Mouse (Mus musculus): ENCODE results near the gene Ssbp4. TPM values are rescaled to one million over a fixed set of nuclear protein-coding genes. Genes with fewer than 3 reads are reported as not detected.

Gene Ssbp4
- total RNA-seq, 2 experiments from 2014 or later: 28.9 to 35.0 TPM

DNA sequence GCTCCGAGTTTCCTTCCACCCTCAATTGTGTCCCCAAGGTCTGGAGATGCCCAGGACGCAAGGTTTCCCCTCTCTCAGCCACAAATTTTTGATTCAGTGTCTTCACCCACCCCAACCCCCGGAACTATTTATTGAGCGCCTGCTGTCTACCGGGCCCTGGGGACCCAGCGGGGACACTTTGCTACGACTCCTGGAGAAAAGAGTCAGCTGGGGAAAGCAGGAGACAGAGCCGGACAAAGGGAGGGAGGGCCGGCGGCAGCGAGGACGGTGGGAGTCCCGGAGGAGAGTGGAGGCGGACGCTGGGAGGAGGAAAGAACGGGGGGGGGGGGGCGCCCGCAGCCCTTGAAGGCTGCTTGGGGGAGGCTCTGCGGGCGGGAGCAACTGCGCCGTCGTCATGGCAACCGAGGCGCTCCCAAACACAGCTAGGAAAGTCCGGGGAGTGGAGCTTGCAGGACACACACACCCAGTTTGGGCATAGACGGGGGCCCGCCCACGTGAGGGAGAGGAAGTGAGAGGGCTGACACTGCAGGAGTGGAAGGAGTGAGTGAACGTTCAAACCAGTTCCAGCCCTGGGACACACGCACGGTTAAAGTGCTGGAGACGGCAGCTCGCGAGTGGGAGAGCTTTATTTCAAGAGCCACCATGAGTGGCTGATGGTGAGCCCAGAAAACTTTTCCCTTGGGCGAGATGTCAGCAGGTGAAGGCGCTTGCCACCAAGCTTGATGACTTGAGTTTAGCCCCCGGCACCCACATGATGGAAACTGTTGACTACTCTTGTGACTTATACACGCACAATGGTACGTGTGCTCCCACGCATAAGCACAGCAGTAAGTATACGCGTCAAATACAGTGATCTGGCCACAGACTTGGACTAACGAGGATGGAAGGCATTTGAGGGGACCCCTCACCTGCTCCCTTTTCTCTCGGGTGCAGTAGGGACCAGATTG is 1.4 kb upstream of the Ssbp4 start:
- DNase-seq: peak; percentile 88
- intact Hi-C loops (cut with DNase I): loop anchor here (2.0 to 5.0 kb wide), 3 partner anchors 42 to 142 kb away; partner anchors contain the start of gene Rab3a

DNA sequence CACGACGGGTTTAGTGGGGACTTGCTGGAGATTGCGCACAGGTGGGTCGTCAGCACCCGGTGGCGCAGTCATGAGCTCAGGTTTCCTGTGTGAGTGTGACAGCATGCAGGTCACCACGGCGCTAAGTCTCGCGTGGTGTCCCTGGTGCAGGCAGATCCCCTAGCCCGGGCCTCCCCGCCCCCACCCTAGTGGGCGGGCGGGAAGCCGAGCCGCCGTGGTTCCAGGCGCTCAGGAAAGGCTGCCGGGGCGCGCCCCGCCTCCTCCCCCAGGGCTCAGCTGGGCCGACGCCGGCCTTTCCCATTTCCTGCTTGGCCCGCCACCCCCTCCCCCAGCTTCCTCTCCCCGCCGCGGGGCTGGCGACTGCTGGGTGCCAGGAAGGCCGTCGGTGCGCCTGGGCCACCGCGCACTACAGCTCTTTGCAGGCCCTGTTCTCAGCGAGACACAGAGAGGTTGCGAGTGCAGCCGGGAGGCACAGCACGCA is 736 bp upstream of the Ssbp4 start:
- DNase-seq: peak in 1 of 2 experiments; percentile 86
- intact Hi-C loops (cut with DNase I): no loop called here

GRCm38 (mm10) chr8:70607898-70608748 is 549 bp downstream of the Ssbp4 start:
- intact Hi-C loops (cut with DNase I): no loop called here
- DNase-seq: peak; percentile 61 to 75

DNA sequence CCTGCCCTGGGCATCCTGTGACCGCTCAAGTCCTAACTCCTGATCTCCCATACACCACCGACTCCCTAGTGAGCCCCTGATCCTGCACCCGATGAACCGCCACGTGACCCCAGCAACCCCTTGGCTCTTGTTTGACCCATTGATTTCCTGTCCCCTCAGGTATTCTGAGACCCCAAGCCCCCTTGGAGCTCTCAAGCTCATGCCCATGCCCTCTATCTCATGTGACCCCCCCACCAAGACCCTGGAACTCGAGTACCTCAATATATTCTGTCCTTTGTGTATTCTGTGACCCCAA is 1.1 kb downstream of the Ssbp4 start:
- intact Hi-C loops (cut with DNase I): no loop called here

GRCm38 (mm10) chr8:70606780-70607602 is 1.7 kb downstream of the Ssbp4 start:
- DNase-seq: no peak
- intact Hi-C loops (cut with DNase I): no loop called here

More for the DNA sequence above, 1.1 kb downstream of the Ssbp4 start:
- DNase-seq: no peak

- intact Hi-C loops (cut with DNase I): no loop called here
Observed at GRCm38 (mm10) chr8:70605871-70606779, 2.5 kb downstream of the Ssbp4 start.

GRCm38 (mm10) chr8:70604558-70604957 is 4.1 kb downstream of the Ssbp4 start:
- intact Hi-C loops (cut with DNase I): no loop called here
- DNase-seq: no peak

More at GRCm38 (mm10) chr8:70605871-70606779, 2.5 kb downstream of the Ssbp4 start:
- DNase-seq: no peak

DNA sequence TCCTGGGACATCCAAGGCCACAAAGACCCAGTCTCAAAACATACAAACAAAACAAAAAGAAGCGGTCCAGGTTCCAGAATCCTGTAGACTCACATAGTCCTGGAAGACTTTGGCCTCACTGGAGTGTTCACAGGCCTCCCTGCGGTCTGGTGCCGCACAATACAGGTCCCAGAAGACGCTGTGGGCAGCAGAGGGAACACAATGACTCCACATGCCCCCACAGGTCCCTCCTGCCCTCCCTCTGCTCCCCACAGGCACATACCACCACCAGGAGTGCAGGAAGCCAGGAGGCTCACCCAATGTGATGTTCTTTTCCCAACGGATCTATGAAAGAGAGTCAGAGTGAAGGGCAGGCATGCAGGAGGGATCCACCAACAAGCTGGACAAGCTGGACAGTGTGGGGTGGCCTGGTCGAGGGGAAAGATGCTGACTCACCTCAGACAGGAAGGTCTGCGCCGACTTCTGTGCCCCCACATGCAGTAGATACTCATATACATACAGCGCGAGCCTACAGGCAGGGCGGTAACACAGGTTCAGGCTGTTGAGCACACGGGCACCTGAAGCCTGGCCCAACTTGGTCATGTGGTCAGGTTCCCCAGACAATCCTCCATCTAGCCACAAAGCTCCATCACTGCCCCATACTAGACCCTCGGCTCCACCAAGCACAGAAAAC is 6.4 kb downstream of the Ssbp4 start:
- intact Hi-C loops (cut with DNase I): no loop called here

DNA sequence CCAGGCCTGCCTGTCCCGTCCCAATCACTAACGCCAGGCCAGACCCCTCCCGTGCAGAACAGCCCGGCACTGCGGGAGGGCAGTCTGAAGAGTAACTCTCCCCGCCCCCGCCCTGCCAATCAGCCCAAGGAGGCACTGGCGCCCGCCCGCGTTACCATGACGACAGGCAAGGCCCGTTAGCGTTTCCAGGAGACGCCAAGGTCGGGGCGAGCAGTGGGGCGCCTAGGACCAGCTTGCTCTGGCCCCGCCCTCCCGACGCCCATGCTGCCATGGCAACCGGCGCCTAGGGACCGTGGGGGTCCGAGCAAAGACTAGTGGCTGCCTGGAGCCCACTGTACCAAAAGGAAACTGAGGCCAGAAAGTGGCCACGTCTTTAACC is 7.4 kb downstream of the Ssbp4 start:
- intact Hi-C loops (cut with DNase I): no loop called here
- DNase-seq: peak; percentile 61 to 73

More for the DNA sequence above, 6.4 kb downstream of the Ssbp4 start:
- DNase-seq: no peak

GRCm38 (mm10) chr8:70600473-70601270 is 8.0 kb downstream of the Ssbp4 start:
- peak; percentile 27 to 49 for DNase-seq
- intact Hi-C loops (cut with DNase I): no loop called here

DNA sequence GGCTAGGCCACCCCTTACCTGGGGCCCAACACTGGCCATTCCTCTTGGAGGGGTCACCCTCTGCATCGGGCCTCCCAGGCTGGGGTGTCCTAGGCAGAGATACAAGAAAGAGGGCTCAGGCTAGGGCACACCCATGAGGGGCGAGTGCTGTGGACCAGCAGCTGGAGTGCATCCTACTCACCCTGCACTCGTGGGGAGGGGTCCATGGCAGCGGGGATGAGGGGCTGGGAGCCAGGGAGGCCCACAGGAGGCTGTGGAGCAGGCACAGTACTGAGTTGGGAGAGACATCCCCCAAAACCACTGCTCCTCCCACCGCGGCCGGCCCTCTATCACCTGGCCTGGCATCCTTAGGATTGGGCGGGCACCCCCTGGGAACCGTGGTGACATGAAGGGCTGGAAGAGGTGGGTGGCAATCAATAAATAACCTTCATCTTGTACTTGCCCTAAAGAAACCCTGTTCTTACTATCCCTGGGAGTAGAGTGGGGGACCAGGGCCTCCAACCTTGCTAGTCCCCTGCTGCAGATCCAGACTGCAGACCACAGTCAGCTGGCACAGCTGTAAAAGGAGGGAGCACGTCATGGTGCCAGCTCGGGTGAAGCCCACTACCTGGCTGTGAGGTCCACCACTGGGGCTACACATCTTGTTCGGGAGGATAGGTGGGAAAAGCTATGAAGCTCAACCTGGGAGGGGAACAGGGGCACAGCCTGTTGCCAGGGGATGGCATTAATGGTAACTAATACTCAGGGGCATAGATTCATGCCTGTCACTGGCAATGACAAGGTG is 9.0 kb downstream of the Ssbp4 start:
- intact Hi-C loops (cut with DNase I): no loop called here
- no peak for DNase-seq

GRCm38 (mm10) chr8:70598722-70599121 is 9.9 kb downstream of the Ssbp4 start:
- intact Hi-C loops (cut with DNase I): no loop called here
- no peak for DNase-seq

GRCm38 (mm10) chr8:70598283-70598682 is 10.4 kb downstream of the Ssbp4 start:
- intact Hi-C loops (cut with DNase I): no loop called here
- peak; percentile 65 to 67 for DNase-seq

GRCm38 (mm10) chr8:70597417-70598272 is 11.0 kb downstream of the Ssbp4 start:
- no peak for DNase-seq
- intact Hi-C loops (cut with DNase I): no loop called here

DNA sequence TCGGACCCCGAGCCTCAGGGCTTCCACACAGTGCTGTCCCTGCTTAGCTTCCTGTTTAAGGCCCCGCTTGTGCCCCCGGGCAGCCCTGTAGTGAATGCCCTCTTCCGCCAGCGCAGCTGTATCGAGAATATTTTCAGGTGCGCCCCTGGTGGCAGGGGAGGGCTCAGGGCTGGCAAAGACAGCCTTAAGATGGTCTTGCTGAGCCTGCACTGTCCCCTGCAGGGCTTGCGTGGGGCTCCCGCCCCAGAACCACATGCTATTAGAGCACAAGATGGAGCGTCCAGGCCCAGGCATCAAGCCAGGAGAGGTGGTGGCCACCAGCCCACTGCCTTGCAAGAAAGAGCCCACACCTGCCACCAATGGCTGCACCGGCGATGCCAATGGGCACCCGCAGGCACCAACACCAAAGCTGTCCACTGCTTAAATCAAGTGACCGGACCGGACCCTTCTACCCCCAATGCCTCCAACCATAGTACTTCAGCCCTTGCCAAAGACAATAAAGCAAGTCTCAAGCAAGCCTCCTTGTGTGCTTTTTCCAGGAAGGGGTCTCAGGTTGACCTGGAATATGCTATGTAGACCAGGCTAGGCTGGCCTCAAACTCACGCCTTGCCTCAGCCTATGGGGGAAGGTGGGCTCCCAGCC is 11.8 kb downstream of the Ssbp4 start:
- no peak for DNase-seq
- intact Hi-C loops (cut with DNase I): no loop called here

GRCm38 (mm10) chr8:70596216-70596615 is 12.5 kb downstream of the Ssbp4 start:
- no peak for DNase-seq
- intact Hi-C loops (cut with DNase I): no loop called here
